Mouse (Mus musculus) brown adipose tissue, adult 24 weeks (tissue): ENCODE measurements around the gene Ece1. TPM values are rescaled to one million over a fixed set of nuclear protein-coding genes. Genes with fewer than 3 reads are reported as not detected.
A peak's percentile ranks its signal among the peaks of the same experiment; 100 is the strongest.

Experiments used
- H3K27ac ChIP-seq: fragments of 200-500 bp; replicated peaks from 2 replicates; pipeline ENCODE4 v1.5.1; 2012; ENCODE audit warnings: low read depth, mild to moderate bottlenecking, low read length
- H3K4me1 ChIP-seq: fragments of 200-500 bp; 2 replicates; pipeline ENCODE4 v1.6.1; 2012; ENCODE audit warnings: low read length, mixed read lengths; ENCODE audit not compliant: control insufficient read depth, insufficient read depth, insufficient read length
- H3K4me3 ChIP-seq: fragments of 200-500 bp; 2 replicates; pipeline ENCODE4 v1.5.1; 2012; ENCODE audit warnings: low read depth, mild to moderate bottlenecking, low read length, moderate library complexity; ENCODE audit not compliant: insufficient read depth
- polyA plus RNA-seq: library from polyadenylated mRNA; stranded (reverse); fragments of >200 nt; gene quantifications from 2 replicates; pipeline ENCODE4 v1.2.4, GENCODE M21; 2012; ENCODE audit not compliant: missing spikeins, insufficient read depth, insufficient read length

Gene Ece1
- 28.5 and 28.8 TPM in 2 replicates for polyA plus RNA-seq

- Histone ChIP-seq H3K27ac (peak within 1 kb of the TSS; percentile 35; the same call in 1 of the 2 replicates), H3K4me3 (peak within 1 kb of the TSS; percentile 92), H3K4me1 (peaks cover 7% of the 10 kb centered on the region; the same call in 1 of the 2 replicates)
These were observed at the start of gene Ece1 for GRCm38 (mm10) chr4:137862019-137862418. Ece1 (plus strand) TSS chr4:137862237.

DNA sequence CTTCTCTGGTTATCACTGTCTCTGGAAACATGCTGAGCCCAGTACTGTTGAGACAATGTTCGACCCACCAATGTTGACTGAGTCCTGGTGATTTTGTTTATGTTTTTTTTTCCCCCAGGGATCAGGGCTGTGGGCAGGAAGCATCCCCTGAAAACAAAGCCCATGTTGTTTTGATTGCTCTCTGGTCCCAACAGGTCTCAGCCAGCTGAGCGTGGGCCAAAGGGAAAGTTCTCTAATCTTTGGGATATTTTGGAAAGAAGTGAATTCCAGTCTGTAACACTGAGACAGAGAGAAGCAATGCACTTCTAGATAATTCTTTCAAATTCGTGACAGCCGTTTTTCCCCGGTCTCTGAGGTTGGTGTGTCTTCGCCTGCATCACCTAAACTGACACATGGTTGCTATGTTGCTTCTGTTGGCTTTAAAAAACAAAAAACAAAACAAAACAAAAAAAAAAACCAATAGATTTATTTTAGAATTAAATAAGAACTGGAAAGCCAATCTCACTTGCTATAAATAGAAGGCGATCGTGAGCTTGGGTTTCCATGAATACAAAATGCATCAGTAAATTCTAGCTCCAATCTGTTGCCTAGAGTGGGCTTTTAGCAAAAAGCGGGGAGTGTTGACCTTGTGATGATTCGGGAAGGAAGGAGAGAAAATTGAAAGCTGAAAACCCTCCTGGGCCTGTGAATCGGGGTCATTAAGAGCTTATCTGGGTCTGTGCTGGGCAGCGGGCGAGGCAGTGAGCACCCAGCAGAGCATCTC, 48.9 kb upstream of the Ece1 start:
- peak overlapping the region; percentile 53 for H3K27ac ChIP-seq
- H3K4me3 ChIP-seq = no peak overlapping the region
- peaks cover 2% of the 10 kb centered on the region for H3K4me1 ChIP-seq

DNA sequence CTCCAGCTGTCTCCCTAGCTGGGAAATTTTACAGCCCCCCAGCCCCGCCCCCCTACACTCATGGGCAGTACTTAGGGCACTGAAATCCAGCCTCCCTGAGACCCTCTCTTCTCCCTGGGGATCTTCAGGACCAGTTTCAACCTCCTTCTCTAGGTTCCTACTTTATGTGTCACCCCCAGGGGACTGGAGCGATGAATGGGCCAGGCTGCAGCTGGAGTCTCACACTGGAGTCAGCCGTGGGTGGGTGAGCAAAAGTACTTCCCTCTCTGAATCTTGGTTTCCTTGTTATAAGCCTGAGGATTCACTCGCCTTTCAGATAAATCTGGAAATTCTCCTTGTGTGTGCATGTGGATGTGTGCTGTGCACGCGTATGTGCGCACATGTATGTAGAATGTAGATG, 47.9 kb upstream of the Ece1 start:
- H3K27ac ChIP-seq = peak overlapping the region; percentile 53
- H3K4me1 ChIP-seq = peaks cover 5% of the 10 kb centered on the region
- no peak overlapping the region for H3K4me3 ChIP-seq

GRCm38 (mm10) chr4:137815473-137815872, 46.6 kb upstream of the Ece1 start:
- peaks cover 11% of the 10 kb centered on the region for H3K4me1 ChIP-seq
- H3K4me3 ChIP-seq = no peak overlapping the region
- no peak overlapping the region for H3K27ac ChIP-seq

- H3K27ac ChIP-seq = no peak overlapping the region
These were observed 45.8 kb upstream of the Ece1 start for GRCm38 (mm10) chr4:137816216-137816615.

DNA sequence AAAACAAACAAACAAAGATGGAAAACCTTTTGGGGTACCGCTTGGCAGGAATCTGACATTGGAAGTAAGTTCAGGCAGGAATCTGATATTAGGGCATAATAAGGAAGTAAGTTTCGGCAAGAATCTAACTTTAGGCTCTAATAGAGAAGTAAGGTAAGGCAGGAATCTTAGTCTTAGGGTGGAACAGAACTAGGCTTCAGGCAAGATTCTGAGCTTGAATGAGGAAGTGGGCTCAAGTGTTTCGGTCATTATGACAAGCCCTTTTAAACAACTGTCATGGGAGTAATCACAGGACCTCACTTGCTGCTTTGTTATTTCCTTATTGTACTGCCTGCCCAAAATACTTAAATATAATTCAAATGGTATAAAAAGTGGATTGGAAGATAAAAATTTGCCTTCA, 43.7 kb upstream of the Ece1 start:
- peaks cover 13% of the 10 kb centered on the region for H3K4me1 ChIP-seq
- no peak overlapping the region for H3K27ac ChIP-seq
- no peak overlapping the region for H3K4me3 ChIP-seq

More at GRCm38 (mm10) chr4:137816216-137816615, 45.8 kb upstream of the Ece1 start:
- H3K4me1 ChIP-seq = peaks cover 13% of the 10 kb centered on the region
- no peak overlapping the region for H3K4me3 ChIP-seq

GRCm38 (mm10) chr4:137819487-137819886, 42.5 kb upstream of the Ece1 start:
- peak overlapping the region; percentile 33 for H3K27ac ChIP-seq
- H3K4me3 ChIP-seq = no peak overlapping the region

DNA sequence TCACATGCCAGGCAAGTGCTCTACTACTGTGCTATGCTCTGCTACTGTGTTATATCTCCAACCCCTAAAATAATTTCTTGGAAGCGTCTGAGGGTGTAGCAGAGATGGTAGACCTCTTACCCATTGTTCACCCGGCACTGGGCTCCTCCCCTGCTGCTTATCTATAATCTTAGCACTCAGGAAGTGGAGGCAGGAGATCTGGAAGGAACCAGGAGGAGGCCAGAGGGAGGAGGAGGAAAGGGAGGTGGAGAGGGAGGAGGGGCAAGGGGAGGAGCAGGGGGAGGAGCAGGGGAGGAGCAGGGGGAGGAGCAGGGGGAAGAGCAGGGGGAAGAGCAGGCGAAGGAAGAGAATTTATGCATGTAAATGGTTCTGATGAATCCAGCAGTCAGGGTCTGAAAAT, 41.3 kb upstream of the Ece1 start:
- Histone ChIP-seq H3K27ac (peak overlapping the region; percentile 75), H3K4me3 (no peak overlapping the region), H3K4me1 (peaks cover 13% of the 10 kb centered on the region)

More at GRCm38 (mm10) chr4:137819487-137819886, 42.5 kb upstream of the Ece1 start:
- peaks cover 13% of the 10 kb centered on the region for H3K4me1 ChIP-seq

DNA sequence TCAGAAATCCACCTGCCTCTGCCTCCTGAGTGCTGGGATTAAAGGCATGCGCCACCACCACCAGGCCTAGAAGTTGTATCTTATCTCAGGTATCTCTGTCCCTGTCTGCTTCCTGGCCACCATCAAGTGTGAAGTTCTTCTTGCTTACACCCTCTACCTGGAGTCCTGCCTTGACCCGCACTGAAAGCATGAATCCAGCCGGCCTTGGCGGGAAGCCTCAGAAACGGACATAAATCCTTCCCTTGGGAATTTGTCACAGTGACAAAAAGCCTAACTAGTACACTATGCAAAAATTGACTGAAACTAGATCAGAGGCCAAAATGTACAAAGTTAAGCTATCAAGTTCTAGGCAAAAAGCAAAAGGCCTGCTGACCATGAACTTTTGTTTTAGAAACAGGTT, 39.5 kb upstream of the Ece1 start:
- Histone ChIP-seq H3K4me3 (no peak overlapping the region), H3K27ac (no peak overlapping the region), H3K4me1 (peaks cover 12% of the 10 kb centered on the region)

DNA sequence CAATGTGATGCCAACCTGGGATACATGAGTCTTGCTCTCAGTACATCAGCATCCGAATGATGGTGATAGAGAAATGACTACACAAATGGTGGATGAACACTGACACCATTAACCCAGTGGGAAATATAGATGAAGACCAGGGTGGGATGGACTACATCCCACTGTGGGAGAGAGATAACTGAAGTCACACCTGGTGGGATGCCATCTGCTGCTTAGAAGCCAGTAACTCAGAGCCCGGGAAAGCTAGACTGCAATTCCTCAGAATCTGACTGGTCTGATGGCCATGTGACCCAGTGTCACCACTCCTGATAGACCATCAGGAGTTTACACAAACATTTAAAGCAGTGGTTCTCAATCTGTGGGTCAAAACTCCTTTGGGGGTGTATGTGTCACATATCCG, 38.5 kb upstream of the Ece1 start:
- no peak overlapping the region for H3K4me3 ChIP-seq

DNA sequence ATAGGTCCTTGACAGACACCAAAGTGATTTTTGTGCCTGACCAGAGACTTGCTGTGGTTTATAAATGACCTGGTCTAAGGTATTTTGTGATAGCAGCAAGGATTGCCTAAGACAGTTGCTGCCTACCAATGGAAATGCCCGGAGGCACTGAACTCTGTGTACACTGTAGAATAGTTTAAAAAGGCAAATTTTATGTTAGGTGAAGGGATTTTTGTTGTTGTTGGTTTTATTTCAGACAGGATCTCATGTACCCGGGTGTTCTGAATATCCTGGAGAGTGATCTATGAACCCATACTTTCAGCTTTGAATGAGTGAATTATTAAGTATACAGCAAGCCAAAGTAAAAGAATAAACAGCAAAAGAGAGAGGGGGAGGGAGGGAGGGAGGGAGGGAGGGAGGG, 37.2 kb upstream of the Ece1 start:
- Histone ChIP-seq H3K27ac (no peak overlapping the region), H3K4me1 (peaks cover 3% of the 10 kb centered on the region), H3K4me3 (no peak overlapping the region)

More for the DNA sequence above, 38.5 kb upstream of the Ece1 start:
- Histone ChIP-seq H3K4me1 (peaks cover 12% of the 10 kb centered on the region), H3K27ac (no peak overlapping the region)

DNA sequence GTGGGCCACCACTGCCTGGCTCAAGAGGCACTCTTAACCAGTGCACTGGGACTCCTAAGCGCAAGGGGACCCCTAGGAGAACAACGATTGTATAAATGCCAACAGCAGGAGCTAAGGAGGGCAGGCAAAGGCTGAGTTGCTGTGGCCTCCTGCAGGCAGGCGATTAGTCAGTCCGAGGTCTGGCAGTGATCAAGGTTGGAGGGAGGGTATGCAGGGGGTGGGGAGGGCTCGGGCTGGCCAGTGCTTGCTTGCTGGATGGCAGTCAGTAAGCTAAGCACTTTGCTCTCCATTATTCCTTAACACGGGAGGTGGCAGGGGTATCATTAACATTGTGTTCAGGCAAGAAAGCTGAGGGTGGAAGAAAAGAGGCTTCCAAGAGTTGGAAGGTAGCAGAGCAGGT, 31.7 kb upstream of the Ece1 start:
- no peak overlapping the region for H3K27ac ChIP-seq
- no peak overlapping the region for H3K4me3 ChIP-seq
- H3K4me1 ChIP-seq = no peaks in the 10 kb centered on the region

GRCm38 (mm10) chr4:137831598-137831997, 30.4 kb upstream of the Ece1 start:
- no peaks in the 10 kb centered on the region for H3K4me1 ChIP-seq
- no peak overlapping the region for H3K27ac ChIP-seq
- H3K4me3 ChIP-seq = no peak overlapping the region

DNA sequence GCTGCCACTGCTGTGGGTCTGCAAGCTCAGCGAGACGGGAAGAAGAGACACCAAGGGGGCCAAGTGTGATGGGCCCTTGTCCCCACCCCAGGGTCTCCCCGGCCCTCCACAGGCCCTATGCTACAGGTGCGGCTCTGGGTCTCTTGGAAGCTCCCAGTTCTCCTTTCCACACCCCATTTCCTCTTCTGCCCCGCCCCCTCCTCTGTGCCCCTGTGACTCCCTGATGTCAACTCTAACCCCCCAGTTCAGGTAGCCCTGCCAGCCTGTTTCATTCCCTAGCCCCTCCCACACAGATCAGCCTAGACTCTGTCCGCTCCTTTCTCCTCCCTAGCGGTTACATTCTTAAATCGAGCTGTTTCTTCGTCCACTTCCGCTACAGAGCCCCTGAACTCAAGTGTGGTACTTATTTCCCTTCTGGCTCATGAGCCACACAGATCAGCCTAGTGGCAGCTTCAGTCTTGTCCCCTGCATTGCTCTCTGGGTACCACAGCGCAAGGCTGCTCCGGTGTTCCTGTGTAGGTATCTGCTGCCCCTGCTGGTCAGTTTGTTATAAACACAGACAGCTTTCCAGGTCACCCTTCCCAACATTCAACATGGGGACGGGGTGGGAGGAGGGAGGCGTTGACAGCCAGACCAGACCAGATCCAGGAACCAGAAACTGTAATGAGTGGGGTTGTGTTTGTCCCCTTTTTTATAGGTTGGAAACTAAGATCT, 26.3 kb upstream of the Ece1 start:
- no peaks in the 10 kb centered on the region for H3K4me1 ChIP-seq
- no peak overlapping the region for H3K4me3 ChIP-seq
- no peak overlapping the region for H3K27ac ChIP-seq

- Histone ChIP-seq H3K27ac (no peak overlapping the region), H3K4me1 (no peaks in the 10 kb centered on the region), H3K4me3 (no peak overlapping the region)
These were observed 25.3 kb upstream of the Ece1 start for GRCm38 (mm10) chr4:137836741-137837140.
